Mouse (Mus musculus) spleen, adult 2 months (tissue): Measurements from ENCODE around the gene Cplx3.

ENCODE experiments used
- CTCF ChIP-seq: fragments of 200-500 bp; IDR thresholded peaks from 2 replicates; pipeline ENCODE4 v1.5.1; 2011; ENCODE audit warnings: mild to moderate bottlenecking, inconsistent platforms; ENCODE audit not compliant: insufficient read depth, insufficient read length, insufficient replicate concordance; ENCODE audit errors: extremely low read depth
- POLR2A ChIP-seq: fragments of 200-500 bp; IDR thresholded peaks from 2 replicates; pipeline ENCODE4 v1.6.1; 2011; ENCODE audit warnings: low read depth, low read length, inconsistent platforms

- no peak for TF ChIP-seq CTCF
- TF ChIP-seq POLR2A: no peak
These were observed 4.8 kb downstream of the Cplx3 start for GRCm38 (mm10) chr9:57601353-57601706.
